Mouse (Mus musculus) cerebellum, adult 9-11 months (tissue): Measurements from ENCODE around the gene St3gal5.
A peak's percentile ranks its signal among the peaks of the same experiment; 100 is the strongest.
"Not testable (repeated sequence)": the region's sequence is repeated elsewhere in the genome, so short reads cannot be mapped to it uniquely, and the experiment has no call there.

Experiments
- DNase-seq: peaks from one replicate; pipeline ENCODE4 v3.0.0; 2022

St3gal5 gene

GRCm38 (mm10) chr6:72097181-72097995 lies at the start of gene St3gal5:
Gene St3gal5 (plus strand): TSS chr6:72097592.
- DNase-seq = peak; percentile 95

GRCm38 (mm10) chr6:72048643-72049042 lies 48.7 kb upstream of the St3gal5 start:
- no peak for DNase-seq

GRCm38 (mm10) chr6:72049941-72050340 lies 47.5 kb upstream of the St3gal5 start:
- no peak for DNase-seq

GRCm38 (mm10) chr6:72050827-72051226 lies 46.6 kb upstream of the St3gal5 start:
- no peak for DNase-seq

- no peak for DNase-seq
Observed at GRCm38 (mm10) chr6:72051247-72051646, 46.1 kb upstream of the St3gal5 start.

GRCm38 (mm10) chr6:72051757-72052156 lies 45.6 kb upstream of the St3gal5 start:
- no peak for DNase-seq

GRCm38 (mm10) chr6:72056548-72056947 lies 40.8 kb upstream of the St3gal5 start:
- no peak for DNase-seq

GRCm38 (mm10) chr6:72058398-72058889 lies 38.9 kb upstream of the St3gal5 start:
- DNase-seq = no peak

GRCm38 (mm10) chr6:72060677-72061076 lies 36.7 kb upstream of the St3gal5 start:
- DNase-seq = not testable (repeated sequence)

GRCm38 (mm10) chr6:72063718-72064117 lies 33.7 kb upstream of the St3gal5 start:
- DNase-seq = no peak

GRCm38 (mm10) chr6:72065988-72066387 lies 31.4 kb upstream of the St3gal5 start:
- no peak for DNase-seq

- no peak for DNase-seq
Observed at GRCm38 (mm10) chr6:72068436-72068835, 29.0 kb upstream of the St3gal5 start.

GRCm38 (mm10) chr6:72071281-72071870 lies 26.0 kb upstream of the St3gal5 start:
- no peak for DNase-seq

- DNase-seq = no peak
Observed at GRCm38 (mm10) chr6:72073781-72074180, 23.6 kb upstream of the St3gal5 start.

GRCm38 (mm10) chr6:72076512-72076911 lies 20.9 kb upstream of the St3gal5 start:
- no peak for DNase-seq

- no peak for DNase-seq
Observed at GRCm38 (mm10) chr6:72078178-72078577, 19.2 kb upstream of the St3gal5 start.

- DNase-seq = no peak
Observed at GRCm38 (mm10) chr6:72081318-72082024, 15.9 kb upstream of the St3gal5 start.

GRCm38 (mm10) chr6:72087402-72087801 lies 10.0 kb upstream of the St3gal5 start:
- DNase-seq = no peak

GRCm38 (mm10) chr6:72089865-72090264 lies 7.5 kb upstream of the St3gal5 start:
- DNase-seq = no peak

GRCm38 (mm10) chr6:72091007-72091406 lies 6.4 kb upstream of the St3gal5 start:
- no peak for DNase-seq

GRCm38 (mm10) chr6:72093121-72093520 lies 4.3 kb upstream of the St3gal5 start:
- DNase-seq = no peak

GRCm38 (mm10) chr6:72096217-72096616 lies 1.2 kb upstream of the St3gal5 start:
- DNase-seq = no peak

GRCm38 (mm10) chr6:72096669-72097068 lies 723 bp upstream of the St3gal5 start:
- DNase-seq = no peak
